Mouse (Mus musculus): ENCODE measurements around the gene Camsap2. TPM values are rescaled to one million over a fixed set of nuclear protein-coding genes. Genes with fewer than 3 reads are reported as not detected.

Camsap2 gene
- total and polyA plus RNA-seq, 3 experiments, result 7.6 to 38.3 (median 10.7) TPM

DNA sequence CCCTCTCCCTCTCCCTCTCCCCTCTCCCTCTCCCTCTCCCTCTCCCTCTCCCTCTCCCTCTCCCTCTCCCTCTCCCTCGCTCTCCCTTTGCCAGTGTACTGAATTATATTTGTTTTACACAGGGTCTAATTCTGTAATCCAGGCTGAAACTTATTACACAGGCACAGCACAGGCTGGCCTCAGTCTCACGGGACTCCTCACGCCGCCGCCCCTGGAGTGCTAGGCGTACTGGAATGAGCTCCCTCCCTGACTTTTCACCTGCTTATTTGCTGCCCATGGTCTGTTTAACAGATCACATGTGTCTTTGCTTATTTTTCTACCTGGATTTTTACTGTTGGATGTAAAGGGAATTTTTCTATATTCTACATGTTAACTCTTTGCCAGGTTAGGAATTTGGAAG lies 41.0 kb upstream of the Camsap2 start:
- Histone ChIP-seq H3K27ac (ENCODE audit: control insufficient read depth, low read depth, low read length) (no peak overlapping the region), H3K9ac (ENCODE audit: control insufficient read depth, low read depth, low read length, poor library complexity, severe bottlenecking) (no peak overlapping the region), H3K36me3 (ENCODE audit: control insufficient read depth in 1 of 2, insufficient read depth in 2 of 2, low read length in 2 of 2) (no peaks in the 10 kb centered on the region), H3K79me2 (ENCODE audit: control insufficient read depth, insufficient read depth, low read length, poor library complexity) (no peaks in the 10 kb centered on the region), H3K4me3 (ENCODE audit: control insufficient read depth in 1 of 2, insufficient read depth in 1 of 2, low read depth in 2 of 2, low read length in 2 of 2) (no peak overlapping the region), H3K27me3 (ENCODE audit: control insufficient read depth in 1 of 2, insufficient read depth in 2 of 2, low read length in 2 of 2) (peaks cover 0 to 5% of the 10 kb centered on the region in 2 experiments; a peak in 3 of 4 replicates), H3K9me3 (replicated peaks; ENCODE audit: insufficient read depth, low read length) (no peaks in the 10 kb centered on the region), H3K4me1 (ENCODE audit: control insufficient read depth in 1 of 2, insufficient read depth in 2 of 2, low read length in 2 of 2) (no peaks in the 10 kb centered on the region)
- DNase-seq (ENCODE audit: low read depth, low spot score), result no peak
- TF ChIP-seq TBP (IDR thresholded peaks at IDR 0.05; ENCODE audit: low read depth, low read length) (no peak), MEF2A (IDR thresholded peaks at IDR 0.05; ENCODE audit: extremely low read depth, insufficient replicate concordance, low read depth, low read length, poor library complexity, severe bottlenecking) (no peak), E2F4 (IDR thresholded peaks at IDR 0.05; ENCODE audit: borderline replicate concordance, low read depth, low read length) (no peak), GABPA (IDR thresholded peaks at IDR 0.05; ENCODE audit: low read depth, low read length) (no peak)

DNA sequence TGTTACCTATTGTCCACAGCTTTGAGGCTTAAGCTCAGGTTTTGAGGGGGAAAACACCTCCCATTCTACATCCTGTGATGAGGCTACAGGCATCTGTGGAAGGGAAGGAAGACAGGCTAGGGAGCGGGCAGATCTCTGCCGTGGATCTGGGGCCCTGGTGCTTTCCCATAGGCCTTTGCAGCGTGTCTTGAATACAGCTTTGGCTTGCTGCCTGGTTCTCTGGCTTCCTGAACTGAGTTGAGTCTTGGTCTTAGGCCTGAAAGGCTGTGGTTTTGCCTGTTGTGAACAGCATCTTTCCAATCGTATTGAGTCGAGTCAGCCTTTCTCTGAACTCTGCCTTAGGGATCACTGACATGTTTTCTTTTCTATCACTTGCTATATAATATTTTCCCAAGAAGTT lies 35.7 kb upstream of the Camsap2 start:
- TF ChIP-seq ZC3H11A (IDR thresholded peaks at IDR 0.05; ENCODE audit: low read depth, low read length) (no peak), GABPA (IDR thresholded peaks at IDR 0.05; ENCODE audit: low read depth, low read length) (no peak), MYC (IDR thresholded peaks at IDR 0.05; ENCODE audit: low read depth, low read length) (no peak), TCF12 (IDR thresholded peaks at IDR 0.05; ENCODE audit: low read depth, low read length) (no peak), SIN3A (IDR thresholded peaks at IDR 0.05; ENCODE audit: low read length) (no peak), NRF1 (IDR thresholded peaks at IDR 0.05; ENCODE audit: insufficient read depth, low read depth, low read length, poor library complexity, severe bottlenecking) (no peak), NELFE (IDR thresholded peaks at IDR 0.05; ENCODE audit: low read depth, low read length) (no peak), ZKSCAN1 (IDR thresholded peaks at IDR 0.05; ENCODE audit: low read depth, low read length) (no peak), SMC3 (IDR thresholded peaks at IDR 0.05; ENCODE audit: low read depth, low read length) (no peak), POLR2A (IDR thresholded peaks at IDR 0.05; ENCODE audit: control insufficient read depth in 1 of 2, insufficient read depth in 1 of 2, low read depth in 1 of 2, low read length in 2 of 2, poor library complexity in 1 of 2) (no peak), EP300 (IDR thresholded peaks at IDR 0.05; ENCODE audit: low read depth in 1 of 2, low read length in 2 of 2) (no peak), POLR2AphosphoS5 (IDR thresholded peaks at IDR 0.05; ENCODE audit: borderline replicate concordance, low read depth, low read length) (no peak), MAZ (IDR thresholded peaks at IDR 0.05; ENCODE audit: low read depth, low read length) (no peak), ZMIZ1 (IDR thresholded peaks at IDR 0.05; ENCODE audit: low read depth, low read length) (no peak)
- DNase-seq (ENCODE audit: low read depth, low spot score), result peak; percentile 21
- Histone ChIP-seq H3K79me2 (ENCODE audit: control insufficient read depth, insufficient read depth, low read length, poor library complexity) (no peaks in the 10 kb centered on the region), H3K36me3 (ENCODE audit: control insufficient read depth in 1 of 2, insufficient read depth in 2 of 2, low read length in 2 of 2) (no peaks in the 10 kb centered on the region), H3K4me1 (ENCODE audit: control insufficient read depth in 1 of 2, insufficient read depth in 2 of 2, low read length in 2 of 2) (0 out of 4 replicates have a peak, but pooled peaks cover 0 to 2% of the 10 kb centered on the region in 2 experiments), H3K9ac (ENCODE audit: control insufficient read depth, low read depth, low read length, poor library complexity, severe bottlenecking) (no peak overlapping the region), H3K27me3 (ENCODE audit: control insufficient read depth in 1 of 2, insufficient read depth in 2 of 2, low read length in 2 of 2) (no peaks in the 10 kb centered on the region; a peak in 1 of 4 replicates), H3K27ac (ENCODE audit: control insufficient read depth, low read depth, low read length) (no peak overlapping the region), H3K9me3 (replicated peaks; ENCODE audit: insufficient read depth, low read length) (no peaks in the 10 kb centered on the region), H3K4me3 (ENCODE audit: control insufficient read depth in 1 of 2, insufficient read depth in 1 of 2, low read depth in 2 of 2, low read length in 2 of 2) (no peak overlapping the region)

Measured in MEL (cell line).